Mouse (Mus musculus) CH12.LX (cell line): ENCODE data around the gene Cyp2d10. TPM values are rescaled to one million over a fixed set of nuclear protein-coding genes. Genes with fewer than 3 reads are reported as not detected.

Experiments
- DNase-seq: peaks from one replicate; pipeline ENCODE4 v3.0.0-alpha.2; 2013; ENCODE audit errors: extremely low read depth
- H3K27ac ChIP-seq: 2 replicates; pipeline ENCODE4 v1.5.1; 2012; ENCODE audit warnings: low read depth, mild to moderate bottlenecking, control low read depth, moderate library complexity; ENCODE audit not compliant: insufficient read depth
- H3K27me3 ChIP-seq: replicated peaks from 2 replicates; pipeline ENCODE3; 2012; ENCODE audit warnings: inconsistent platforms
- H3K36me3 ChIP-seq, 2 experiments: replicated peaks in 1 of 2; 2 replicates each; pipeline versions ENCODE3 to v1.6.1; 2012; ENCODE audit warnings: inconsistent platforms in 1 of 2, low read length in 1 of 2, mild to moderate bottlenecking in 1 of 2, mixed read lengths in 1 of 2, moderate library complexity in 1 of 2; ENCODE audit not compliant: control insufficient read depth in 1 of 2, insufficient read depth in 1 of 2
- H3K4me1 ChIP-seq, 2 experiments: 2 replicates each; pipeline ENCODE4 v1.6.1; 2012; ENCODE audit warnings: inconsistent platforms in 1 of 2, moderate library complexity in 1 of 2; ENCODE audit not compliant: insufficient read depth in 2 of 2, control insufficient read depth in 1 of 2
- H3K4me2 ChIP-seq: 2 replicates; pipeline ENCODE4 v1.6.1; 2012; ENCODE audit warnings: low read depth, mild to moderate bottlenecking, control low read depth; ENCODE audit not compliant: poor library complexity, insufficient read depth, severe bottlenecking
- H3K4me3 ChIP-seq, 3 experiments: fragments of 150-350 bp in 1 of 3; sonication (generic) in 1 of 3; replicated peaks in 1 of 3; 2 replicates each; pipeline versions ENCODE3 to v1.5.1; 2011 to 2012; ENCODE audit warnings: low read depth in 2 of 3, low read length in 2 of 3, mild to moderate bottlenecking in 2 of 3, moderate library complexity in 2 of 3, control low read depth in 1 of 3, improper control_type of control experiment in 1 of 3, inconsistent platforms in 1 of 3, mixed read lengths in 1 of 3; ENCODE audit not compliant: poor library complexity in 1 of 3
- H3K79me2 ChIP-seq: replicated peaks from 2 replicates; pipeline ENCODE4 v1.6.1; 2012; ENCODE audit warnings: mild to moderate bottlenecking, moderate library complexity; ENCODE audit not compliant: control insufficient read depth, poor library complexity, insufficient read depth, severe bottlenecking; ENCODE audit errors: extremely low read depth
- H3K9ac ChIP-seq: 2 replicates; pipeline ENCODE4 v1.6.1; 2012; ENCODE audit warnings: low read depth, mild to moderate bottlenecking, control low read depth, moderate library complexity; ENCODE audit not compliant: insufficient read depth
- H3K9me3 ChIP-seq: replicated peaks from 2 replicates; pipeline ENCODE3; 2012; ENCODE audit warnings: low read length, inconsistent platforms, mixed read lengths
- BHLHE40 ChIP-seq: IDR thresholded peaks from 2 replicates; pipeline ENCODE4 v1.6.1; 2011; ENCODE audit warnings: mild to moderate bottlenecking, low read depth, low read length, improper control_type of control experiment
- ELF1 ChIP-seq: IDR thresholded peaks from 2 replicates; pipeline ENCODE4 v1.6.1; 2014; ENCODE audit warnings: low read depth, mild to moderate bottlenecking, inconsistent platforms, low read length, improper control_type of control experiment
- ETS1 ChIP-seq: conservative IDR thresholded peaks from 2 replicates; pipeline ENCODE4 v1.6.1; 2012; ENCODE audit warnings: low read depth, mild to moderate bottlenecking, inconsistent platforms, low read length, improper control_type of control experiment, moderate library complexity
- GABPA ChIP-seq: IDR thresholded peaks from 2 replicates; pipeline ENCODE4 v1.6.1; 2012; ENCODE audit warnings: low read depth, low read length, improper control_type of control experiment, inconsistent platforms; ENCODE audit not compliant: insufficient replicate concordance
- JUN ChIP-seq: IDR thresholded peaks from 2 replicates; pipeline ENCODE4 v1.6.1; 2011; ENCODE audit warnings: low read depth, mild to moderate bottlenecking, low read length, improper control_type of control experiment, moderate library complexity; ENCODE audit not compliant: insufficient read depth
- MAFK ChIP-seq: IDR thresholded peaks from 2 replicates; pipeline ENCODE4 v1.6.1; 2011; ENCODE audit warnings: low read length, improper control_type of control experiment; ENCODE audit not compliant: insufficient replicate concordance
- MAZ ChIP-seq: IDR thresholded peaks from 2 replicates; pipeline ENCODE4 v1.6.1; 2012; ENCODE audit warnings: low read depth, mild to moderate bottlenecking, inconsistent platforms, low read length, improper control_type of control experiment, moderate library complexity
- NELFE ChIP-seq: IDR thresholded peaks from 2 replicates; pipeline ENCODE4 v1.6.1; 2011; ENCODE audit warnings: low read depth, low read length, improper control_type of control experiment
- NRF1 ChIP-seq: IDR thresholded peaks from 2 replicates; pipeline ENCODE4 v1.6.1; 2014; ENCODE audit warnings: low read depth, mild to moderate bottlenecking, inconsistent platforms, low read length, improper control_type of control experiment, moderate library complexity
- POLR2A ChIP-seq: IDR thresholded peaks from 2 replicates; pipeline ENCODE4 v1.6.1; 2011; ENCODE audit warnings: low read depth, mild to moderate bottlenecking, improper control_type of control experiment, low read length
- RCOR1 ChIP-seq: conservative IDR thresholded peaks from 2 replicates; pipeline ENCODE4 v1.6.1; 2012; ENCODE audit warnings: low read depth, mild to moderate bottlenecking, inconsistent platforms, low read length, improper control_type of control experiment
- SIN3A ChIP-seq: IDR thresholded peaks from 2 replicates; pipeline ENCODE4 v1.6.1; 2012; ENCODE audit warnings: low read length, improper control_type of control experiment, inconsistent platforms
- TCF12 ChIP-seq: IDR thresholded peaks from 2 replicates; pipeline ENCODE4 v1.6.1; 2014; ENCODE audit warnings: low read depth, mild to moderate bottlenecking, inconsistent platforms, low read length, improper control_type of control experiment
- UBTF ChIP-seq: IDR thresholded peaks from 2 replicates; pipeline ENCODE4 v1.6.1; 2012; ENCODE audit warnings: low read depth, mild to moderate bottlenecking, inconsistent platforms, low read length, improper control_type of control experiment, moderate library complexity
- ZNF384 ChIP-seq: IDR thresholded peaks from 2 replicates; pipeline ENCODE4 v1.6.1; 2012; ENCODE audit warnings: low read depth, low read length, improper control_type of control experiment, inconsistent platforms
- dilution Hi-C: fragments of 300-500 bp; cut with MboI; formaldehyde crosslinking; loops from 2 replicates; pipeline ENCODE4 v1.14.3; 2020; ENCODE audit warnings: low sequenced_read_pairs; ENCODE audit not compliant: extremely low pct_unique_long_range_greater_than_20kb, extremely low pct_ligation_motif_present
- in situ Hi-C: fragments of 300-500 bp; cut with MboI; formaldehyde crosslinking; loops from 3 replicates; pipeline ENCODE4 v1.14.3; 2019; ENCODE audit warnings: low sequenced_read_pairs, low pct_ligation_motif_present, low pct_unique_long_range_greater_than_20kb, mixed read lengths
- polyA plus RNA-seq: library from polyadenylated mRNA; unstranded; fragments of >175 nt; gene quantifications from 2 replicates; pipeline ENCODE4 v1.2.1, GENCODE M21; 2012; ENCODE audit warnings: low read depth; ENCODE audit not compliant: insufficient read length
- total RNA-seq, 2 experiments: library from RNA; depleted of rRNA; stranded (reverse); fragments of 300-350 nt in 1 of 2; fragments of >200 nt in 1 of 2; gene quantifications; 2 replicates each; pipeline ENCODE4 v1.2.3; 2012 to 2014

Cyp2d10 gene
- total and polyA plus RNA-seq, 3 experiments, result not detected

DNA sequence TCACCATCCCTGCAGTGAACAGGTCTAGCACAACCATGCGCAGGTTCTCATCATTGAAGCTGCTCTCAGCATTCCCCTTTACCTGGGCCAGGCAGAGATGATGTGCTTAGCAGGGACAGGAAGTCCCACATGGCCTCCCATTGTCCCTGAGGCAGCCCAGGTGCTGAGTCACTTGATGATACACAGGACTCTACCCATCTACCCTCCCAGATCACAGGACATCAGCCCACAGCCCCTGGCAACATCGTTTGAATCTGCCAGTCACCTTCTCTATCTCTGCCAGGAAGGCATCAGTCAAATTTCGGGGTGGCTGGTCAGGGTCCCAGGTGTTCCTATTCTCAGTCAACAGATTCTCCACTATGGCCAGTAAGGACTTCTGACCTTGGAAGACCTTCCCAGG lies 2.8 kb downstream of the Cyp2d10 start:
- H3K27me3 ChIP-seq, result peaks cover 51% of the 10 kb centered on the region
- no peak for DNase-seq
- H3K4me2 ChIP-seq, result no peak overlapping the region
- no peak overlapping the region for H3K9ac ChIP-seq
- H3K9me3 ChIP-seq, result no peaks in the 10 kb centered on the region
- dilution Hi-C loops (no loop called here), in situ Hi-C loops (no loop called here)
- H3K4me1 ChIP-seq, result peaks cover 9 to 10% of the 10 kb centered on the region in 2 experiments; a peak in 3 of 4 replicates
- H3K4me3 ChIP-seq, result no peak overlapping the region
- TF ChIP-seq ELF1 (no peak), RCOR1 (no peak), NELFE (no peak), MAFK (no peak), SIN3A (no peak)
- H3K27ac ChIP-seq, result no peak overlapping the region
- H3K36me3 ChIP-seq, result no peaks in the 10 kb centered on the region
- no peaks in the 10 kb centered on the region for H3K79me2 ChIP-seq

DNA sequence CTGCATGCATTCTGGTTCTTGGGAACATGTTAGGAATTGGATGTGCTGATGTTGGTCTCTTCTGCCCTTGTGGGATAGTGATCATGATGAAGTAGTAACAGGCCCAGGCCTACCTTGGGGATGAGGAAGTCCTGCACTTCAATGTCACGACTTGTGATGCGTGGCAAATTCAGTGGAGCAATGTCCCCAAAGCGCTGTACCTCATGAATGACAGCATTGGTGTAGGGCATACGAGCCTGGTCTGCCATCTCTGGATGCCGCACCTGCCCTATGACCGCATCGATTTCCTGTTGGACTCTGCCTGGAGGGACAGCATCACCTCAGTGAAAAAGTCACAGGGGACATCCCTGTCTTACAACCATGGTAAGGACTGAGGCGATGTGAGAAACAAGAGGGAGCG lies 3.4 kb downstream of the Cyp2d10 start:
- in situ Hi-C loops (no loop called here), dilution Hi-C loops (no loop called here)
- H3K27ac ChIP-seq, result no peak overlapping the region
- no peak overlapping the region for H3K9ac ChIP-seq
- H3K9me3 ChIP-seq, result no peaks in the 10 kb centered on the region
- H3K79me2 ChIP-seq, result no peaks in the 10 kb centered on the region
- H3K27me3 ChIP-seq, result peaks cover 51% of the 10 kb centered on the region
- no peak overlapping the region for H3K4me3 ChIP-seq
- H3K4me2 ChIP-seq, result no peak overlapping the region
- TF ChIP-seq ELF1 (no peak), ZNF384 (no peak), UBTF (no peak), TCF12 (no peak), ETS1 (no peak), BHLHE40 (no peak), POLR2A (no peak), MAZ (no peak)
- TF ChIP-seq, all 38 proteins: peak for 0
- Histone ChIP-seq H3K4me1 (peaks cover 9 to 10% of the 10 kb centered on the region in 2 experiments; a peak in 3 of 4 replicates), H3K36me3 (no peaks in the 10 kb centered on the region)
- no peak for DNase-seq

DNA sequence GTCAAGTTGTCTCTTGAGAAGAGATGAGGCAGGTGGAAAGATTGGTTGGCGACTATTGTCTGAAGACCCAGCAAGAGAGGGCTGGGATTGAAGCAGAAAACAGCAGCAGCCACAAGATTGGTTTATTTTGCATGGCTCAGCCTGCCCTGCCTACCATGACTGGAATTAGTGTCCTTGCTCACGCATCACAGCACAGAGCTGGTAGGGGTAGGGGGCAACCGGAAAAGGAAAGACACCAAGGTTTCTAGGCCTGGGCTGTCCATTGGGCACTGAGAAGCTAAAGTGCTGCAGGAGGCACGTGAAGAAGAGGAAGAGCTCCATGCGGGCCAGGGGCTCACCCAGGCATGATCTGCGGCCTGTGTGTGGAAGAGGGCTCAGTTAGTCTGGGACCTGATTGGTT lies 4.3 kb downstream of the Cyp2d10 start:
- Histone ChIP-seq H3K79me2 (no peaks in the 10 kb centered on the region), H3K9ac (no peak overlapping the region), H3K36me3 (no peaks in the 10 kb centered on the region), H3K27ac (no peak overlapping the region), H3K4me1 (peaks cover 8 to 9% of the 10 kb centered on the region in 2 experiments; a peak in 2 of 4 replicates), H3K4me3 (no peak overlapping the region), H3K27me3 (peaks cover 49% of the 10 kb centered on the region), H3K4me2 (no peak overlapping the region), H3K9me3 (no peaks in the 10 kb centered on the region)
- DNase-seq, result no peak
- TF ChIP-seq GABPA (no peak), NRF1 (no peak), JUN (no peak)
- dilution Hi-C loops, result no loop called here
- in situ Hi-C loops, result no loop called here
